Mouse (Mus musculus): ENCODE measurements at regions not wholly inside any gene's neighbourhood (a gene's known extent, or its start where the extent isn't known, plus 50 kb on each side); places are given as distances from the start of the nearest gene placed in this dataset.

DNA sequence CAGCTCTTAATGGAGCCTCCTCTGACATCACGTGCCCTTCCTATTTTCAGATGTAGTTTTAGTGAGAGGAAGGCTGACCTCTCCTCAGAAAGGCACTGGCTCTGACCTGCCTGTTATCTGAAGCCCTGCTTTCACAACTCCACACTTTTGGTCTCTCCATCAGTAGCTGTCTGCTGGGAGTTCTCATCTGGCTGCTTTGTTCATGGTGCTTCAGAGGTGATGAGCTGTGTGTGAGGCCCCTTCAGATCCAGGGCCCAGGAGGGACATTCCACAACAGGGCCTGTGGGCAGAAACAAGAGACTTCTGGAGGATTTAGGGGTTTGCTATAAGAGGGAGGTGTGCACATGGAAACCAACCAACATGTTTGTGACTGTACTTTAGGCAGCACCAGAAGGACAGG, 50.8 kb upstream of the Fhl2 start:
- in situ Hi-C loops (cut with MboI; ENCODE audit: low pct_unique_long_range_greater_than_20kb in 1 of 2, low sequenced_read_pairs in 2 of 2, unreplicated experiment in 1 of 2): no loop called here

DNA sequence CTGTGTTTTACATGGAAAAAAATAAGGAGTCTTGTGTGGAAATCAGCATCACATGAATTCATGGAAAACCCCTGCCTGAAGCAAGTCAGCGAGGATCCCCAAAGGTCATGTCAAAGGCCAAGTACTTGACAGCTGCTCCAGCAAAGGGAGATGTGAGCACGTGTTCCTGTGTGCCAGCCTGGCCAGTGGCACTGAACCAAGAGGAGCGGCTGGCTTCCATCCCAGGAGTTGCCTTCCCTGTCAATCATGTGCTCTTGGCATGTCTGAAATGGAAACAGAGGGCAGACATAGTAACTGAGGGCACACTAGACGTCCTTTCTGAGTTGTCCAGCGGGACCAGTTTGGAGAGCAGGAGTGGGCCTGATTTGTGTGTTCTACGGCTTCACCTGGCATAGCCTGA, 53.5 kb upstream of the Fhl2 start:
- in situ Hi-C loops (cut with MboI; ENCODE audit: low pct_unique_long_range_greater_than_20kb in 1 of 2, low sequenced_read_pairs in 2 of 2, unreplicated experiment in 1 of 2): loop anchor here in 1 of 2 experiments (25.0 kb wide), 1 partner anchor 338 kb away; no protein-coding TSS in a partner anchor

DNA sequence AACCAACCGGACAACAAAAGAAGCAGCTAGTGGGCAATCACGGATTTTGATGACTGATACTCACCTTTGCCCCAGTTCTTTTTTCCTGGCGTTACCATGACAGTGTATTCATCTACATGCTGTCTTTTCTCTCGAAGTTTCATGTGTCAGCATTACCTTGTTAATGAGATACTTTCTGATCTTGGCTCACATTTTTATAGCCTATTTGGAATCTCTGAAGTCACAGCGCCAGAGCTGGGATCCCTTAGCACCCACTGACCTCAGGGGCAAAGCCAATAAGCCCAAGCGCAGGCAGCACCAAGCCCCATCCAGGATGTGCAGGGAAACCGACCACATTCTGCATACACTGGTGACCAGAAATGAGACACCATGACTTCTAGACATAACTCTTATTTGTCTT, 54.6 kb upstream of the Fhl2 start:
- in situ Hi-C loops (cut with MboI; ENCODE audit: low pct_unique_long_range_greater_than_20kb in 1 of 2, low sequenced_read_pairs in 2 of 2, unreplicated experiment in 1 of 2): loop anchor here in 1 of 2 experiments (25.0 kb wide), 1 partner anchor 339 kb away; no protein-coding TSS in a partner anchor

DNA sequence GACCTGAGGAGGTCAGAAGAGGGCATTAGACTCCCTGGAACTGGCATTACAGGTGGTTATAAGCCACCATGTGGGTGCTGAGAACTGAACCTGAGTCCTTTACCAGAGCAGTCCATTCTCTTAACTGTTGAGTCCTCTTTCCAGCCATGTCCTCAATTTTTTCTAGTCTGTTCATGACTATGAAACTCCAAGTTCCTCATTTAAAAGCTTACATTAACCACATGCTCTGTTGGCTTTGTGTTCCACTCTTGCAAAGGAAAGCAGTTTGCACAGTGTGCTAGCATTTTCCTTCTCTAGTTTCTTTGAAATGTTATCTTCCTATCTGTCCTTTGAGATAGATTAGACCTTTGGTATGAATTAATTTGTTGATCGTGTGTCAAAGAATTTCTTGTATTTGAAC, 57.3 kb upstream of the Fhl2 start:
- in situ Hi-C loops (cut with MboI; ENCODE audit: low pct_unique_long_range_greater_than_20kb in 1 of 2, low sequenced_read_pairs in 2 of 2, unreplicated experiment in 1 of 2): loop anchor here in 1 of 2 experiments (25.0 kb wide), 1 partner anchor 342 kb away; no protein-coding TSS in a partner anchor

DNA sequence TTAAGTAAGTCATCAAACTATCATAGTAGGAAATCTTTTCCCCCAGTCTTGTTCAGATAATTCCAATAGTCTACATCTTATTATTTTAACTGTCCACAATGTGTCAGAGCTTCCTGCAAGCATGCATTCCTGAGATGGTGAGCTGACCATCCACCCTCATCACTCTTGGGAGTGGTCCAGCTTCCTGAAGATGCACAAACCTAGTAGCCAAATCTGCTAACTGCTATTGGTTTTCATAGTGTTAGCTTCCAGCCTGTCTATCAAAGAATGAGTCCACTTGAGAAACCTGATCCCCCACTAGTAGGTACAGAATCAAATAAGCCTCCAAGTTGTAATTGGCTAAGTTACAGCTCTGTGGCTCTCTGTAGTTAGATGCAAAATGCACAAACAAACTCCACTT, 59.3 kb upstream of the Fhl2 start:
- in situ Hi-C loops (cut with MboI; ENCODE audit: low pct_unique_long_range_greater_than_20kb in 1 of 2, low sequenced_read_pairs in 2 of 2, unreplicated experiment in 1 of 2): loop anchor here in 1 of 2 experiments (25.0 kb wide), 1 partner anchor 344 kb away; no protein-coding TSS in a partner anchor

DNA sequence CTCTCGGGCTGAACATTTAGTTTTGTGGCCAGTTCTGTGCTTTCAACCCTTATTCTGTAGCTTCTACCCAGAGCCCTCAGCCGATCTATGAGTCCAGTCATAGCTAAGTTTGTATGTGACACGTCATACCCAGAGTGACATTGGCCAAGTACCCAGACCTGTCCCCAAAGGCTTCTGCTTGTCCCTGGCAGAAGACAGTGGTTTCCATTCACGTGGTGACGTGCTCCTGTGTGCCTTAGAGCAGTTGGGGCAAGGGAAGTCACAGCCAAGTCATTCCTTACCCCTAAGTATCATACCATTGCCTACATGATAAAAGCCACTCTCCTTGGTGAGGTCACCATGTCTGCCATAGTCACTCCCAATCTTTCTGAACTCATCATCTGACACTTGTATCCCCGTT, 61.1 kb upstream of the Fhl2 start:
- in situ Hi-C loops (cut with MboI; ENCODE audit: low pct_unique_long_range_greater_than_20kb in 1 of 2, low sequenced_read_pairs in 2 of 2, unreplicated experiment in 1 of 2): loop anchor here in 1 of 2 experiments (25.0 kb wide), 1 partner anchor 346 kb away; no protein-coding TSS in a partner anchor

DNA sequence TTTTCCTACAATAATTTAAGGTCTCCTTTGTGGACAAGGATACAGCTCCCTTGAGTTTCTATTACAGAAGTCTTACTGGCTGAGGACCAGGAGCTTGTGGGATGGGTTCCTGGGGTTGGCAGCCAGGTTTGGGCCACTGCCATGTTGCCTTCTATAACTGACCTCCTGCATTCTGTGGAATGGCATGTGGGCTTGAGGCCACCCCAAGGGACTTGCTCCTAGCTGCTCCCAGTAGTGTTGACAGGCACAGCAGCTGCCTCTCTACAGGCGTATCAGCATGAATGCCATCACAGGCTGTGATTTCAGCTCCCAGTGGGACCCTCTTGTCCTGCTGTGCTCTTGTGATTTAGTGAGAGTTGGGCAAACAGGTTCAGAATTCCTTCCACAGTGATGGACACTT, 63.1 kb upstream of the Fhl2 start:
- in situ Hi-C loops (cut with MboI; ENCODE audit: low pct_unique_long_range_greater_than_20kb in 1 of 2, low sequenced_read_pairs in 2 of 2, unreplicated experiment in 1 of 2): loop anchor here (10.0 to 25.0 kb wide), 2 partner anchors 345 to 348 kb away; no protein-coding TSS in a partner anchor

DNA sequence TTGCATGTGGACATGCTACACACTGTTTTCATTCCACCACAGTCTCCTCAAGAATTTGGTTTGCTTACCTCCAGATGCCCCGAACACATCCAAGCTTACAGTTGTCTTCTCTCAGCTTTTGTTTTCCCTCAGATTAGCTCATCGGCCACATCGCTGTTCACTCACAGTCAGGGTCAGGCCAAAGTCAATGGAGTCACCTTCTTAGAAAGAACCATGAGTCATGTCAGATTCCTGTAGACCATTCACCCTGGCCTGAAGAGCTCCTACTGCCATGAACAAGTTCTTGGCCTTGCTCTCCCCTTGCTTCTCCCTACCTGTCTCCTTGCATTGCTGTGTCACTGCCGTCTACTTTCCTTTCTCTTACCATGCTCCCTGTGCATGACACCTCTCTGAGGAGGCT, 63.7 kb upstream of the Fhl2 start:
- in situ Hi-C loops (cut with MboI; ENCODE audit: low pct_unique_long_range_greater_than_20kb in 1 of 2, low sequenced_read_pairs in 2 of 2, unreplicated experiment in 1 of 2): loop anchor here (10.0 to 25.0 kb wide), 2 partner anchors 346 to 348 kb away; no protein-coding TSS in a partner anchor

DNA sequence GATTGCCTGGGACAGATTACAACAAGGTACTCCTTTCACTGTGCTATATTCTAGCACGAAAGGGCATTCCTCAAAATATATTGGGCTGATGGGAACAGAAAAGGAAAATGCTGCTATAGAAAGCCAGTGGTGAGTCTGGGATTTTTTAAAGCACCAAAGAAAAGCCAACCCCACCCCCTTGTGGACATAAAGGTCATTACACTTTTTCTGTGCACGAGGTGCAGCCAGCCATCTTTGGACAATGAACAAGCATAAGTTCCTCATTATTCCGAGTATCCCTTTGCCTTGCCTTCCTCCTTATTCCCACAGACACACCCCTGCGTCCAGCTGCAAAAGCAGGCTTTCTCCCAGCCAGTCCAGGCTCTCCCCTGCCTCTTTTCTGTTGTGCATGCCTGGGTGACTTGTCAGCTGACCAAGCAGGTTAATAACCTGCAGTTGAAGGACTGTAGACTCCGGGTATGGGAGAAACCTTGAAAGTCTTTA, 67.7 kb upstream of the Fhl2 start:
- in situ Hi-C loops (cut with MboI; ENCODE audit: low pct_unique_long_range_greater_than_20kb in 1 of 2, low sequenced_read_pairs in 2 of 2, unreplicated experiment in 1 of 2): loop anchor here (10.0 to 25.0 kb wide), 2 partner anchors 350 to 352 kb away; no protein-coding TSS in a partner anchor

DNA sequence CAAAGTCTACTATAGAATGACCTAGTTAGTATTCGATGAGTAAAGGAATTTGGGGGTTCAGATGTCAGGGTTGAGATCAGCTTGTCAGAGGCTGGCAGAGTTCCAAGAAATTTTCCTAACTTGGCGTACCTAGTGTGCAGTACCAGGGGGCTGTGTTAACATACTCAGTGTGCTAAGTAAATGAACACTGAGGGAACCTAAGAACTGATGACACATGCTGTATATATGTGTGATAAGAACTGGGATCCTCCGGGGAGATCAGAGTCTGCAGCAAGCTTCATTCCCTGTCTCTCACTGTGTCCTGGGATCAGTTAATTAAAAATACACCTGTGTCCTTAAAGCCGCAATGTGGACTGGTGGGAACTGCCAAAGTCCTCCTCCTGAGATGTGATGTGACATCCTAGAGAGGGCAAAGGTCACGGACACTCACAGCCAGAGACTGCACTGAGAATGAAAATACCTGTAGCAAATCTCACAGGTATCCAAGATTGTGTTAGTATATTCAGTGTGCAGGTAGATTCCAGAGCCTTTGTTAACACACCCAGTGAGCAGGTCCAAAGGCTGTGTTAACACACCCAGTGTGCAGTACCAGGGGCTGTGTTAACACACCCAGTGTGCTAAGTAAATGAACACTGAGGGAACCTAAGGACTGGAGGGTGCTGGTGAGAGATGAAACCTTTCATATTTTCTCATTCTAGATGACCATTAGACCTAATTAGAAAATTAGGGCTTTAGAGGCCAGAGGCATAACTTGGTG, 69.1 kb upstream of the Fhl2 start:
- in situ Hi-C loops (cut with MboI; ENCODE audit: low pct_unique_long_range_greater_than_20kb in 1 of 2, low sequenced_read_pairs in 2 of 2, unreplicated experiment in 1 of 2): loop anchor here (5.0 to 25.0 kb wide), 3 partner anchors 129 to 354 kb away; no protein-coding TSS in a partner anchor

DNA sequence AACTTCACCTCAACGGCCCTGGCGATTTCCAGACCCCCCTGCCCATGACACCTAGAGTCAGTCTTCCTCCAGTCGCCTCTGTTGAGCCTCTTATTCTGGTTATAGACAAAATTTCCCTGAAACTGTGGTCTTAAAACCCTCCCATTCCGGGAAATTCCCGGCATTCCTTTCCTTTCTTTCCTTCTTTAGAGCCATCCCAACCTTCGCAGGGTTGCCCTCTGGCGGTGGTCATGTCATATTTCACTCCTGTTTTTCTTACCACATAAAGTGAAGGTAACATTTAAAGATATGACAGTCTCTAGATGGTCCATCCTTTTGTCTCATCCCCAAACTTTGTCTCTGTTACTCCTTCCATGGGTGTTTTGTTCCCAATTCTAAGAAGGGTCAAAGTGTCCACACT, 72.9 kb upstream of the Fhl2 start:
- in situ Hi-C loops (cut with MboI; ENCODE audit: low pct_unique_long_range_greater_than_20kb in 1 of 2, low sequenced_read_pairs in 2 of 2, unreplicated experiment in 1 of 2): loop anchor here (5.0 to 25.0 kb wide), 3 partner anchors 132 to 357 kb away; no protein-coding TSS in a partner anchor

DNA sequence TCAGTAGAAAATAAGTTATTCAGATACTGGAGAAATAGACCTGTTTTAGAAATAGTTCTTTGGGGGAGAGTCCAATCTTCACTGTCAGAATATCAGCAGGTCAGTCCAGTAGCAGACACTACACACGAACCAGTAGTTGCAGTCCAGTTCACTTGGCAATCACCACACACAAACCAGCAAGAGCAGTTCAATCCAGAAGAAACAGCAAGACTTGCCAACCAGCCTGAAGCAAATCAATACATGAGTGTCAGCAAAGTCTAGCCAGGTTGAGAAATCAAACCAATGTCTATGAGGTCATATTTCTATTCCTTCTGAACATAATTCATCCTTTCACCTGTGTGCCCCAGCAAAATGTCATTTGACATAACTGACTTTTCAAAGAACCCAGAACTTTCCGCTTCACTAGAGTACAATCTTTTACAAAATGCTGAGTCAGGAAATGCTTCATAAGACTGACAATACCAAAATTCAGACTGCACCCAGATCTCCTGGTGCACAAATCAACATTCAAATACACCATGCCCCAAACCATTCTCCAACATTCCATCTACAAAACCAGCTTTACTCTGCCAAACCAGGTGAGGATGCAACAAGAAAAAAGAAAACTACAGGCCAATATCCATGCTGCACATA, 76.6 kb upstream of the Fhl2 start:
- in situ Hi-C loops (cut with MboI; ENCODE audit: low pct_unique_long_range_greater_than_20kb in 1 of 2, low sequenced_read_pairs in 2 of 2, unreplicated experiment in 1 of 2): loop anchor here in 1 of 2 experiments (25.0 kb wide), 1 partner anchor 361 kb away; no protein-coding TSS in a partner anchor

DNA sequence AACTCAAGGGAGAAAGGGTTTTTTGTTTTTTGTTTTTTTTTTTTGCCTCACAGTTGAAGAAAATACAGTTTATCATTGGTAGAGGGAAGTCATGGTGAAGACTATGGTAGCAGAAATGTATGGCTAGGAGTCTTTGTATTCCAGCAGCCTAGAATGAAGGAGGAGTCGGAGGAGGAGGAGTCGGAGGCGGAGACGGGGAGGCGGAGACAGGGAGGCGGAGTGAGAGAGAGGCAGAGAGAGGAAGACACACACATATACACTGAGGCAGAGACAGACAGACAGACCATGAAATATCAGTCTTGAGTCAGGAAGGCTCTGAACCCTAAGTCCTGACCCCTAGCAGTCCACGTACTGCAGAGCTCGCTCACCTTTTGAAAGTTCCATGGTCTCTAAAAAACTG, 95.0 kb upstream of the Fhl2 start:
- in situ Hi-C loops (cut with MboI; ENCODE audit: low pct_unique_long_range_greater_than_20kb in 1 of 2, low sequenced_read_pairs in 2 of 2, unreplicated experiment in 1 of 2): no loop called here

DNA sequence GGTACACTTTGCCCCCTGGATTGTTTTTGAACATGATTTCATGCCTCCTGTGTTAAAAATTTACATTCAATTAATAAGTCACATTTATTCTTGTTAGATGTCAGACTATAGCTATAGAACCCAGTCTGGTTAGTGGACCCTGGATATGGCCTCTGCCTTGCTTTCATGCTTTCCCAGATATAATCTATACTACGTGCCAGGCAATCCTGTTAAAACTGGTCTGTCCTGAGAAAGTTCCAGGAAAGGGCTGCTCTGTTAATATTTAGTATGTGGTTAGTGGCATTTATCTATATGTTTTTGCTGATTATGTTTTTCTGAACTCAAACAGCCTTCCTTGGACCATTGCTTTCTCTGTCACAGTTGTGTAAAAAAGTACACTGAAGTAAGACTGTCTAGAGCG, 95.8 kb upstream of the Fhl2 start:
- in situ Hi-C loops (cut with MboI; ENCODE audit: low pct_unique_long_range_greater_than_20kb in 1 of 2, low sequenced_read_pairs in 2 of 2, unreplicated experiment in 1 of 2): no loop called here

DNA sequence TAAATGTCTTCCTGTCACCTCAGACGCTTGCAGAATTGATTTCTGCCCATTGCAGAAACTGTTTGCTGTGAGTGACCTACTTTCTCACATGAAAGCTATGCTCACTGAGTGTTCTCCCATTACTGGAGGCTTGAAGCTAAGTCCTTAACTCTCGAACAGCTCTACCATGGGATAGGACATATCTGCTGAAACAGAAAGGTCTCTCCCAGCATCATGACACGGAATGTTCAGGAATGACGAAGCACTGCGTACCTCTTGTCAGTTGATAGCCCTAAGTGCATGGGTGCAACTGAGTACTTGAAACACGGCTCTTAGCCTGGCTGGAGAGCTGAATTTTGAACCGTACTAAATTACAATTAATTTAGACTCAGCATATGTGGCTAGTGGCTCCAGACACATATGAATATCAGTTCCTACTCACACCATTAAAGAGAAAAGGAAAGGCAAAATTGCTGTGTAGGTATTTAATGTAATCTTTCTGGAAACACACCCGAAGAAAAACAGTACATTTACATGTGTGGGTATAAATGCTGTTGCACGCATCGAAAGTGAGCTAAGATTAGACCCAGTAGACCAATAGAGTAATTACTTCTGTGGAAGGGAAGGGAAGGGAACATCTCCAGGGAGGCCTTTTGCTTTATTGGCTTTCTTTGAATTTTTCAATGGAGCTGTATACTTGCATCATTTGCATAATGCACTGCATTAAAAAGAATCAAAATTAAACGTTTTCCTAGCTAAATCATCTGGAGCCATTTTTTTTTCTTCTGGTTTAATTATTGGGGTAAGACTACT, 97.6 kb upstream of the Fhl2 start:
- in situ Hi-C loops (cut with MboI; ENCODE audit: low pct_unique_long_range_greater_than_20kb in 1 of 2, low sequenced_read_pairs in 2 of 2, unreplicated experiment in 1 of 2): no loop called here

DNA sequence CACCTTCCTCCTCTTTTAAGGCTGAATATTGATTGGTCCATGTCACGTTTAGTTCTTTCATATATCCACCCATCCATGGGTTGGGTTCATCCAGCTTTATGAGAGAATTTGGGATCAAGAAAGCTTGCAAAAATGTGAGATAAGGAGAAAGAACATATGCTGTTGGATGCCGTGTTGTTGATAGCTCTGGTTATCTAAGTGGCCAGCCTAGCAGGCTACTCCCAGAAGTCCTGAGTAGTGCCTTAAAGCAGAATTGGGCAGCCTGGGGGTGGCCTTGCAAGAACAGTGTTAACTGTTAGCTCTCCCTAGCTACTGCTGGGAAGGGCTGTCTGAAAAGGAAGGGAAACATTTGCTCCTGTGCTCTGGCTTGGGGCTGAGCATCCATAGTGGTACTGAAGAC, 100.8 kb upstream of the Fhl2 start:
- in situ Hi-C loops (cut with MboI; ENCODE audit: low pct_unique_long_range_greater_than_20kb in 1 of 2, low sequenced_read_pairs in 2 of 2, unreplicated experiment in 1 of 2): no loop called here

DNA sequence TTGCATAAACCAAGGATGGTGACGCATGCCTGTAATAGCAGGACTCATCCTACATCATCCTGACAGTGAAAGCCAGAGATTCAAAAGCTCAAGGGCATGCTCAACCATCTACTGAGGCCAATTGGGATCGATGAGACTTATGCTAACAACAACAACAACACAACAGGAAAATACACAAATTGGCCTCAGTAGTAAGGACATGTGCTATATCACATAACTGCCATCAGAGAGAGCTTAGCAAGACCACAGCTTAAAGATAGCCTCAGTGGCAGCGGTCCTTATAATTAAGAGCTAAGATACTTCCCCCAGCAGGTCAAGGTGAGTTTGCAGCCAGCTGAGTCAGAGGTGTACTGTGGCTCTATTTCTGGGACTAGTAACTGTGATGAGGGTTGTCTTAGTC, 102.0 kb upstream of the Fhl2 start:
- in situ Hi-C loops (cut with MboI; ENCODE audit: low pct_unique_long_range_greater_than_20kb in 1 of 2, low sequenced_read_pairs in 2 of 2, unreplicated experiment in 1 of 2): no loop called here

DNA sequence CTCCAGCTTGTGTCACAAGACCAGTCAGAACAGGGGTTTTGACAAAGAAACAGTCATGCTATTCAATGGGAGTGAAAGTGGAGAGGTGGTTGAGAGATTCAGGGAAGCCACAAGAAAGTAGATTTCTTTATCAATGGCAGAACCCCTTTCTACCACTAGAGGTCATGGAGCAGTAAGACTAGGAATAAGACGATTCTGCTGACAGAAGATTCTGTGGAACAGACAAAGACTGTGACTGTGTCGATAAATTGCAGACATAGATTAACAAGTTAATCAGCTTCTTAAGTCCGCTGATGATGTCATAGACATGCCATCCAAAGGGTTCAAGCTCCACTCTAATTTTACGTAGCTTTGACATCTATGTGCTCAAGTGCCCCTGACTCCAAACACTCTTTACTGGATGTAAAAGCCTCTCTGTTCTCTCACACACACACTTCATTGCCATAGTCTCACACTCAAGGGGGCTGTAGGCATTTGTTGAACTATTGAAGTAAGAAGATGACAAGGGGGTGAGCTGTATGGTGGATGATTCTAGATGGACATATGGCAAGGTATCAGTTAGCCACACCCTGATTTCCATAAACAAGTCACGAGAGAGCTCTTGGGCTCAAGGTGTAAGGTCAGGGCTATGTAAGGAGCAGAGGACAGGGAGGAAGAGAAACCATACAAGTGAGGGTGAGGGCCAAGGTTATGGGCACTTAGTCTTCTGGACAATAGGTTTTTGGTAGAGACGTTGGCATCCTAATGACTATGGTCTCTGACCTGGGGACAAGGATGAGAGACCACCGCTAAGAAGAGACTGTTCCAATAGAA, 102.9 kb upstream of the Fhl2 start:
- in situ Hi-C loops (cut with MboI; ENCODE audit: low pct_unique_long_range_greater_than_20kb in 1 of 2, low sequenced_read_pairs in 2 of 2, unreplicated experiment in 1 of 2): no loop called here

Data from mouse embryonic stem cell (cell line).